Mouse (Mus musculus) brown adipose tissue, adult 24 weeks (tissue): Measurements from ENCODE around the gene Foxp1. TPM values are rescaled to one million over a fixed set of nuclear protein-coding genes. Genes with fewer than 3 reads are reported as not detected.

Experiments
- H3K27ac ChIP-seq: fragments of 200-500 bp; replicated peaks from 2 replicates; pipeline ENCODE4 v1.5.1; 2012; ENCODE audit warnings: low read depth, mild to moderate bottlenecking, low read length
- H3K4me1 ChIP-seq: fragments of 200-500 bp; 2 replicates; pipeline ENCODE4 v1.6.1; 2012; ENCODE audit warnings: low read length, mixed read lengths; ENCODE audit not compliant: control insufficient read depth, insufficient read depth, insufficient read length
- H3K4me3 ChIP-seq: fragments of 200-500 bp; 2 replicates; pipeline ENCODE4 v1.5.1; 2012; ENCODE audit warnings: low read depth, mild to moderate bottlenecking, low read length, moderate library complexity; ENCODE audit not compliant: insufficient read depth
- polyA plus RNA-seq: library from polyadenylated mRNA; stranded (reverse); fragments of >200 nt; gene quantifications from 2 replicates; pipeline ENCODE4 v1.2.4, GENCODE M21; 2012; ENCODE audit not compliant: missing spikeins, insufficient read depth, insufficient read length

Gene Foxp1
- polyA plus RNA-seq, 1 experiment: 10.1 TPM

GRCm38 (mm10) chr6:99297535-99297934 lies 225.0 kb downstream of the Foxp1 start:
- Histone ChIP-seq H3K4me3 (no peak overlapping the region), H3K4me1 (peaks cover 4% of the 10 kb centered on the region), H3K27ac (no peak overlapping the region)

GRCm38 (mm10) chr6:99295495-99295894 lies 227.0 kb downstream of the Foxp1 start:
- no peak overlapping the region for H3K27ac ChIP-seq
- H3K4me1 ChIP-seq: no peaks in the 10 kb centered on the region; the same call in none of the 2 replicates
- H3K4me3 ChIP-seq: no peak overlapping the region

GRCm38 (mm10) chr6:99289220-99289619 lies 233.3 kb downstream of the Foxp1 start:
- H3K27ac ChIP-seq: no peak overlapping the region
- no peak overlapping the region for H3K4me3 ChIP-seq
- no peaks in the 10 kb centered on the region for H3K4me1 ChIP-seq

- no peak overlapping the region for H3K4me3 ChIP-seq
- H3K27ac ChIP-seq: no peak overlapping the region
- H3K4me1 ChIP-seq: no peaks in the 10 kb centered on the region
Measured at GRCm38 (mm10) chr6:99285026-99285425, 237.5 kb downstream of the Foxp1 start.

- no peak overlapping the region for H3K4me3 ChIP-seq
- no peaks in the 10 kb centered on the region for H3K4me1 ChIP-seq
- H3K27ac ChIP-seq: no peak overlapping the region
Measured at GRCm38 (mm10) chr6:99284019-99284418, 238.5 kb downstream of the Foxp1 start.

DNA sequence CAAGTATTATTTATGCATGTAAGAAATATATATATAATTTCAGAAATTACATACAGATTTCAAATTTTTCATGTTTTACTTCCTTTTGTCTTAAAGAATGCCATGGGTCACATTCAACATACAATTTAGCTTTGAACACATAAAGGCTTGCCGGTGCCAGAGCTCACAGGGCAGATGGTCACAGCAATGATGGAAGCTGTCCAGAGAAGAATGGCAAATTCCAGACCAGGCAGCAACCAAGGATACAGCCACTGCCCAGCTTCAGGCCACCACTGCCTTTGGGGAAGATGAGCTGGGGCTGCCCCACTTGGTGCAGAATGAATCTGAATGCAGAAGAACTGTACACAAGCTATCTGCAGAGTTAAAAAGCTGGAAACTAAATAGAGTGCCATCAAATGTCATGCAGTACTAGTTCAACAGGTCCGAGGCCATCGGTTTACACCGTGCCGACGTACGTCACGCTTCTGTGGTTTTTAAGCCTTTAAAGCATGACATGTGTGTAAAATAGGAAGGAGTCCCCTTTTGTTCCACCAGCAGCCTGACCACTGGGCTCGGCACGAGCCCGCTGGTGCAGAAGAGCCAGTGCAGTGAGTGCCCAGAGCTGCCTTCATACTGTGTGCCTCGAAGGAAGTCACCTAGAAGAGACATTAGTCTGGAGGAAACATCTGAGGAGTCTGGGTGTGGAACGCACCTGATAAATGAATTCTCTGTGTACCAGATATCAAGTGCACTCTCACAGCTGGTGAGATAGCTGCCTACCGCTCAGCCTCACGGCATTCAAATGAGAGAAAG lies 239.5 kb downstream of the Foxp1 start:
- Histone ChIP-seq H3K27ac (no peak overlapping the region), H3K4me3 (no peak overlapping the region), H3K4me1 (no peaks in the 10 kb centered on the region)

DNA sequence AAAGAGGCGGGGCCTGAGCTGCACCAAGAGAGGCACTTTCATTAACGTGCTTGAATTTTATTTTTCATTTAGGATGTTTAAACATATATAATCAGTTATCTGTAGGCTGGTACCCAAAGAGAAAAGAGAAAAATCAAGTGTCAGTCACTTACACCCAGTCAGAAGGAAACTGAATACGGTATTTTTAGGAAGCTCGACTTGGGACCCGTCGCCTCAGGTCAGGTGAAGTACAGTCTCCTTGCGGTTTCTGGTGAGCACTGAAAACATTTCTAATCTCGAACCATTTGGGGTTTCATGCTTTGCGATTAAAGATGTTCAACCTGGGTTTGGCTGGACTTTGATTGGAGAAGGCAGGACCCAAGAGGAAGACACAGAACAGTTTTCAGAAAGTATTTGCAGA lies 241.1 kb downstream of the Foxp1 start:
- H3K27ac ChIP-seq: no peak overlapping the region
- no peak overlapping the region for H3K4me3 ChIP-seq
- no peaks in the 10 kb centered on the region for H3K4me1 ChIP-seq

DNA sequence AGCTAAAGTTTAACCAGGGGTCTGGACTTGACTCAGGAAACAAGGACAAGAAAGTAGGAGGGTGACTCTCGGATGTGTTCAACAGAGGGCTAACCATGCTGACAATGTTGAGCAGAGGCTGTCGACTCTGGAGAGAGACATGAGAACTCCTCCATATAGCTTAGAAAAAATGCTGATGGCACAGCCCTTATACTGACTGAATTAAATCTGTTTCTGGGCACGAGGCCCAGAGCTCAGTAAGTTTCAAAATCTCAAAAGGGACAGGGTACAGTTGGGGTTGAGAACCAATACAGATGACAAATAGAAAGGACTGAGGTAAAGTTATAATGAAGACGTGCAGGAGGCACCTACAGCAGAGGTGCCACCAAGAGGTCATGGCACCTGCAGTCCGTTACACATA lies 241.9 kb downstream of the Foxp1 start:
- no peak overlapping the region for H3K27ac ChIP-seq
- no peaks in the 10 kb centered on the region for H3K4me1 ChIP-seq
- H3K4me3 ChIP-seq: no peak overlapping the region

GRCm38 (mm10) chr6:99277251-99277650 lies 245.3 kb downstream of the Foxp1 start:
- Histone ChIP-seq H3K4me1 (peaks cover 2% of the 10 kb centered on the region; the same call in 1 of the 2 replicates), H3K4me3 (no peak overlapping the region), H3K27ac (no peak overlapping the region)

- H3K27ac ChIP-seq: no peak overlapping the region
- H3K4me3 ChIP-seq: no peak overlapping the region
- peaks cover 6% of the 10 kb centered on the region; the same call in 1 of the 2 replicates for H3K4me1 ChIP-seq
Measured at GRCm38 (mm10) chr6:99276297-99276653, 246.2 kb downstream of the Foxp1 start.

- Histone ChIP-seq H3K27ac (no peak overlapping the region), H3K4me1 (peaks cover 6% of the 10 kb centered on the region; the same call in 1 of the 2 replicates)
Measured at GRCm38 (mm10) chr6:99275381-99276296, 246.9 kb downstream of the Foxp1 start.

DNA sequence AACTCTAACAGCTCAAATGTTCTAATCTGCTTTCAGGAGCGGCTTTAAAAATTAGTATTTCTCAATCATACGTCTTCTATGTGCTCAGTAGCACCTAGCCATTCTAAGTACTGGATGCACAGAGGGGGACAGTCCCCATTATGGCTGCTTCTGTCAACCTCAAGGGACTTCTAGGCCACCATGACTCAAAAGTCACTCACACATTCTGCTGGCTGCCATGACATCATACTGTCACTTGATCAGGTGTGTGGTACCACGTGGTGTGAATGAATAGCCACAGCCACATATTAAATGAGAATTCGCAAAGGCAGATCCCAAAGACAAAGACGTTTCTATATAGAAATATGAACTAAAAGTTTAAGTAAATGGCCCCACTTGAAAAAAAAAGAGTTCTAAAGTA lies 247.9 kb downstream of the Foxp1 start:
- peaks cover 6% of the 10 kb centered on the region; the same call in 1 of the 2 replicates for H3K4me1 ChIP-seq
- no peak overlapping the region for H3K27ac ChIP-seq
- no peak overlapping the region for H3K4me3 ChIP-seq

More at GRCm38 (mm10) chr6:99275381-99276296, 246.9 kb downstream of the Foxp1 start:
- no peak overlapping the region for H3K4me3 ChIP-seq

GRCm38 (mm10) chr6:99274222-99274621 lies 248.3 kb downstream of the Foxp1 start:
- peaks cover 6% of the 10 kb centered on the region; the same call in 1 of the 2 replicates for H3K4me1 ChIP-seq
- no peak overlapping the region for H3K27ac ChIP-seq
- H3K4me3 ChIP-seq: no peak overlapping the region

DNA sequence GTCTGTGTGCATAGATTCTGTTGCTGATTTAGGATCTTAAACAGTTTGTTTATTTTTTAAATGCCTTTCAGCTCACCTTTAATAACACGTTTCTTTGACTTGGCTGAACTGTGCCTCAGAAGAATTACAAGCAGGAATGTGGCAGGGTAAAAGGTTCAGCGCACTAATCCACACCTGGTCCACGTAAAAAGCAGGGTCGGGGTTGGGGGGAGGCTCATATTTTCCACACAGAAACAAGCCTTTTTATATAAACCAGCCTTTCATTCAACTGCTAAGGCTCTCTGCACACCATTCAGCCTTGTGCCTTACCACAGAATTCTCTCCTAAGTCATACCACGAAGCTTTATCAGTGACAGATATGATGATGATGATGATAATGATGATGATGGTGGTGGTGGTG lies 249.3 kb downstream of the Foxp1 start:
- peaks cover 6% of the 10 kb centered on the region; the same call in 1 of the 2 replicates for H3K4me1 ChIP-seq
- no peak overlapping the region for H3K27ac ChIP-seq
- no peak overlapping the region for H3K4me3 ChIP-seq

DNA sequence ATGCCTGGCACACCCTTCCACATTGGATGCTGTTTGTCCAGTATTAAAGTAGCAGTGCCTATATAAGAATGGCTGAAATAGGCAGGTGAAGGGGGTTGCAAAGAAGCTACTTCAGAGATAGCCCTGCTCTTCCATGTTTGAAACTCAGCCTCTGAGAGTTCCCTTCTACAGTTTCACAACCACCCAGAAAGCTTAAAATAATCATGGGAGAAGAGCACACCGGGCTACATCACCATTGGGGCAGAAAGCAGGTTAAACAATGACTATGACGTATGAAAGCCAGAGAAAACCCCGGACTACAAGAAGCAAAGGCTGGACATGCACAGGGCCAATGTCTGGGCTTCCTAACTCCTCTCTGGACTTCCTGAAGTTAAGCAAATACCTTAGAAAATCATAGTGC lies 250.3 kb downstream of the Foxp1 start:
- H3K27ac ChIP-seq: no peak overlapping the region
- peaks cover 6% of the 10 kb centered on the region; the same call in 1 of the 2 replicates for H3K4me1 ChIP-seq
- H3K4me3 ChIP-seq: no peak overlapping the region
